Mouse (Mus musculus): Measurements from ENCODE around the gene Tdrd3. TPM values are rescaled to one million over a fixed set of nuclear protein-coding genes. Genes with fewer than 3 reads are reported as not detected.

Tdrd3 gene
- 5.6 and 6.2 TPM in 2 replicates for polyA plus RNA-seq (2012; rRNA removed)

DNA sequence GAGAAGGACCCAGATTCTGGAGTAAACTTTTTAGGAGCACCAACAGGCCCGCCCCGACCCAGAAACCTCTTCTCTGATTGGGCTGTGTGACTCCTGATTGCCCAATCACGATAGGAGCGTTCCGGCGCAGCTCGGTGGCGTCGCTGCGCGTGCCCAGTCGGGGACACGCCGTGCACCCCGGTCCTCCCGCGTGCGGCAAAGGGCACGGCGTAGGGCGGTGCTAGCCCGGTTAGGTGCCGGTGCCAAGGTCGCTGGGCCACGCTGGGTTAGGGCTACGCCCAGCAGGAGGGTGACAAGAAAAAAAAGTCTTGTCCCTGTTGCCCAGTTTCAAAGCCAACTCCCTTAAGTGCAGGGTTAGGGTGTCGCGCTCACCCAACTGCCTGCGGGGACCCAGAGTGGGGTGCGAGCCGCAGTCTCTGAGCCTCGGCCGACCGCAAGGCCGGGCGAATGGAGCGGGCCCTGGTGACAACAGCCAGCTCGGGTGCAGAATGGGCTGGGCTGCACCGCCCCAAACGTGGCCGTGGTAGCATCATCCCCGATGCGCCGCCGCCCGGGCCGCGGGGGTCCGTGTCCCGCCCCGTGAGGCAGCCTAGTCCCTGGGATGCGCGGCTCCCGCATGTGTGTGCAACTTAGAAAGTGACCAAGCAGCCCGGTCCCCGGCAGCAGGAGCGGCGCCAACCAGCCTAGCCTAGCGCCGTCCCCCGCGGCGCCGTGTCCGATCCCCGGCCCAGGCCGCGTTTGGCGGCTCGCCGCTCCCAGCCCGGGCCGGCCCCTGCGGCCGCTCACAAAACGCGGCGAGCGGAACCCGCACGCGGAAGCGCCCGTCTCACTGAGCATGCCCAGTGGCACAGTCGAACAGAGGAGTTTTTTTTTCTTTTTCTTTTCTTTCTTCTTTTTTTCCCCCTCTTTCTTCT is at the start of gene Tdrd3:
Gene Tdrd3, plus strand, starts transcription at position 832 of the 914 bp plus-strand sequence.

All from liver, embryonic 14 days (tissue).